Mouse (Mus musculus) heart, embryonic 10.5 days (tissue): ENCODE results near the gene Arpc5. TPM values are rescaled to one million over a fixed set of nuclear protein-coding genes. Genes with fewer than 3 reads are reported as not detected.

Experiments used
- DNase-seq: peaks from one replicate; pipeline ENCODE4 v3.0.0-alpha.2; 2017; ENCODE audit warnings: low spot score
- H3K27ac ChIP-seq: fragments of 300-500 bp; sonication (generic); 2 replicates; pipeline ENCODE4 v1.5.1; 2016; ENCODE audit warnings: mild to moderate bottlenecking
- H3K27me3 ChIP-seq: fragments of 300-500 bp; sonication (generic); 2 replicates; pipeline ENCODE4 v1.6.1; 2016; ENCODE audit warnings: mild to moderate bottlenecking; ENCODE audit not compliant: poor library complexity, insufficient read depth, severe bottlenecking
- H3K36me3 ChIP-seq: fragments of 300-500 bp; sonication (generic); 2 replicates; pipeline ENCODE4 v1.6.1; 2016; ENCODE audit warnings: mild to moderate bottlenecking, moderate library complexity
- H3K4me1 ChIP-seq: fragments of 300-500 bp; sonication (generic); 2 replicates; pipeline ENCODE4 v1.6.1; 2016; ENCODE audit warnings: mild to moderate bottlenecking
- H3K4me3 ChIP-seq: fragments of 300-500 bp; sonication (generic); 2 replicates; pipeline ENCODE4 v1.5.1; 2016; ENCODE audit warnings: mild to moderate bottlenecking, moderate library complexity
- H3K9me3 ChIP-seq: fragments of 300-500 bp; sonication (generic); 2 replicates; pipeline ENCODE4 v1.6.1; 2016; ENCODE audit warnings: mild to moderate bottlenecking, moderate library complexity
- whole genome bisulfite sequencing: fragments of 180-500 bp; shearing (Covaris S2); methylation state at CpG from one replicate; pipeline ENCODE4 v1.1.7; 2016; 5-methylcytosine and 5-hydroxymethylcytosine counted together
- polyA plus RNA-seq: library from polyadenylated mRNA; unstranded; fragments of >200 nt; fragmentation: Nextera tagmentation; extraction: Ambion mirVana; gene quantifications from 2 replicates; pipeline ENCODE4 v1.2.1, GENCODE M21; 2016

Arpc5 gene
- polyA plus RNA-seq: 238 and 256 TPM in 2 replicates

DNA sequence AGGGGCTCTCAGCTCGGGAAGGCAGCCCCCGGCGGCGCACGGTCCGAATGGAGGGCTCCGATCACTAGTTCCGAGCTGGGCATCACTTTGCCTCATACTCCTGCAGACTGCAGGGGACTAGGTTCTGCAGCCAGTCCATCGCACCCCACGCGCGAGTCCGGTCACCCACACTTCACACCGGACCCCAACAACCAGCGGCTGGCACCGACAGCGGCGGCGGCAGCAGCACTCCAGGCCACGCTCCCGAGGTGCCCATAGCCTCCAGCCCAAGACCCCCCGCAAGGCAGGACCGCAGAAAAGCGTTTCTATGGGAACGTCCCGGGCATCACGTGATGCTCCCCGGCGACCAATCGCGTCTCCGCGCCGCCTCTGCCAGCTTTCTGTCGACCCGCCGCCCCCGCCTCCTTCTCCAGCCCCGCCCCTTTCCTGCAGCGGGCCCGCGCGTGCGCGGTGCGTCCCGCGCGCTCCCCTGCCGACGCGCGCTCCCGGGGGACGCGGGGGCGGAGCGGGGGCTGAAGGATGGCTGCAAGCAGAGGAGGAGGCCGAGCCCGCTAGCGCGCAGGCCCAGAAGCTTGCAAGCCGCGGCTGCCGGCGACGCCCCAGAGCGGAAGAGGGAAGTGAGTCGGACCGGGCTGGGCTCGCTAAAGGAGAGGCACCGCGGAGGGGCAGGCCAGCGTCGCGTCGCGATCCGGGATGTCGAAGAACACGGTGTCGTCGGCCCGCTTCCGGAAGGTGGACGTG, at the start of gene Arpc5, which contains the start of gene Rgl1:
Gene Arpc5, plus strand, starts transcription at position 511 of the 741 bp plus-strand sequence.
Gene Rgl1, minus strand, starts transcription at position 320 of the 741 bp plus-strand sequence.
- Histone ChIP-seq H3K27ac (peak within 1 kb of the TSS; percentile 97), H3K27me3 (peaks cover 14% of the 10 kb centered on the region), H3K9me3 (no peaks in the 10 kb centered on the region), H3K4me3 (peak within 1 kb of the TSS; percentile 99), H3K4me1 (peaks cover 10% of the 10 kb centered on the region; the same call in 1 of the 2 replicates), H3K36me3 (peaks cover 22% of the 10 kb centered on the region)
- WGBS: under 1% methylated on average over 84 of the region's 86 CpGs
- peak; percentile 98 for DNase-seq

DNA sequence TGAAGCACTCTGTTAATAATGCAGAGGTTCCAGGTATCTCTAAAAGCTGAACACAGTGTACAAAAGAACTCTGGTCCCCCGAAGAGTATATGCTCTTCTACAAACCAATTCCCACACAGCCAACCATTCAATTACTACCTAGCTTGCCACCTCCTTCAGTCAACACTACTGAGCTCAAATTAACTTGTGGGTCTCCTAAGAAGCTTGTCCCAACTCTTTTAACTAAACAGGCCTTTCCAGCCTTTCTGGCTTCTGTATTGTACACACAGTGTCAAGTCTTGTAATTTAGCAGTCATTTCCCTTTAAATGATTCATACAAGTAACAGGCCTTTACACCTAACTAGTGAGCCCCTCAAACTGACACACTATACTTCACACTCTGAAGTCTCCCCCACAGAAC, 49.0 kb upstream of the Arpc5 start:
- peaks cover 35% of the 10 kb centered on the region for H3K4me1 ChIP-seq
- H3K27me3 ChIP-seq: no peaks in the 10 kb centered on the region
- H3K9me3 ChIP-seq: no peaks in the 10 kb centered on the region
- no peaks in the 10 kb centered on the region for H3K36me3 ChIP-seq
- no peak overlapping the region for H3K27ac ChIP-seq
- DNase-seq: no peak
- 85% methylated on average over 1 of the region's 1 CpGs for WGBS
- no peak overlapping the region for H3K4me3 ChIP-seq

DNA sequence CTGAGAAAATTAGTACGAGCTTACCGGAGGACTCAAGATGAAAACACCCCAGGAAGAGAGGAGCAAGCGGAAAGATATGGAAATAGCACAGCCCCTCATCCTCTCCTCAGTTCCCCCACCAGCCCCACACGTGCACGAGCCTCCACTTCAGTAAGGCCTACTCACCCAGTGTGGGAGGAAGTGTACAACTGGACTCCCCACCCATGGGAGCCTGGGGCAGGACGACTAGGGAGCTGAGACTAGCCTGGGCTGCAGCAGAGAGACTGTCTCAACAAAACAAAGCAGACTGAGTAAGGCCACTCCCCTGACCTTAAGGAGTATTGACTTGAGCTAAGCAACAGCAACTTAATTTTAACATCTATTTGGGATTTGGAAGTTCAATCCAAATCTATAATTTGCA, 48.1 kb upstream of the Arpc5 start:
- no peaks in the 10 kb centered on the region for H3K9me3 ChIP-seq
- WGBS: 41% methylated on average over 6 of the region's 6 CpGs
- peaks cover 35% of the 10 kb centered on the region for H3K4me1 ChIP-seq
- no peaks in the 10 kb centered on the region for H3K36me3 ChIP-seq
- H3K27ac ChIP-seq: peak overlapping the region; percentile 37; the same call in 1 of the 2 replicates
- DNase-seq: no peak
- H3K27me3 ChIP-seq: no peaks in the 10 kb centered on the region
- H3K4me3 ChIP-seq: no peak overlapping the region

DNA sequence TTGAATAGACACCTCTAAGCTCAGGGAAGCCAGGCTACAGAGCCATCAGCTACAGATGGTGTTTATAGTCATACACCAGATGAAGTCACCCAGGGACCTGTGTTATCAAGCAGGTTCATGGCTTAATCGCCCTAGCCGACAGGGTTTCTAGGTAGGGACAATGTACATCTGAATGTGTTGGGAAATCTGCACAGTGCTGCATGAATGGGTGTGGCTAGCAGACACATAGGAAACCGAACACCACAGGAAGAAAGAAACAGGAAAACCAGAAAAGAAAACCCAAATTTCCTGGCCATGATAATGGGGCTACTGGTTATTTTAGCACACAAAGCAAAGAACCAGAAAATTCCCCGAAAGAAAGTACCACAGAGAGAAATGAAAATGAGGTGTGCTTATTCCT, 45.4 kb upstream of the Arpc5 start:
- Histone ChIP-seq H3K36me3 (no peaks in the 10 kb centered on the region), H3K4me1 (peaks cover 43% of the 10 kb centered on the region), H3K27me3 (no peaks in the 10 kb centered on the region), H3K27ac (0 out of 2 replicates have a peak overlapping the region, but pooled peaks have one; percentile 17), H3K4me3 (no peak overlapping the region), H3K9me3 (no peaks in the 10 kb centered on the region)
- no peak for DNase-seq
- 63% methylated on average over 4 of the region's 4 CpGs for WGBS

DNA sequence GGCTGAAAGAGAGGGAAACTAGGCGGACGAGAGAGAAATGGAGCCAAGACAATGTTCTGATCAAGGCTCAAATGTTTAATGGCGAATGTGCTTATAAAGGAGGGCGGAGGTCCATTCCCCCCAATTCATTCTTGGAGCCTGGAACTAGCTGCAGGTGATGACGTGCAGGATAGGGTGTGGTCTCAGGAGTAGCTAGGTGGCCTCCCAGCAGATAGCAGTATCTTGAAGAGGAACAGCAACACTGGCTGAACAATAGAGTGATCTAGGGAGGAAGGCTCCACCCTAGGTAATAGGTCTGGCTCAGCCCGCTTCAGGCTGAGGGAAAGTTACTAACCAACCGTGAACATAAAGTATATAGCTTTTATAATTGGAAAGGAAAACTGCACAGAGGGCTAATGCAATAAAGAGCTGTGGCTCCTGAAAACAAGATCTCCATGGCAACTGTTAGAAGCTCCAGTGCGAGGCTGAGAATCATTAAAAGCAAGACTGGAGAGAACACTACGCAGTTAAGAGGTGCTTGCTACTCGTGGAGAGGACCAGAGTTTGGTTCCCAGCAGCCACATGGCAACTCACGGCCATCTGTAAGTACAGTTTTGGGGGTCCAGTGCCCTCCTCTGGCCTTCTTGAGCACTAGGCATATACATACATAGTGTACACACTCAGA, 44.7 kb upstream of the Arpc5 start:
- H3K27me3 ChIP-seq: no peaks in the 10 kb centered on the region
- WGBS: 80% methylated on average over 11 of the region's 11 CpGs
- H3K4me3 ChIP-seq: no peak overlapping the region
- no peak for DNase-seq
- no peaks in the 10 kb centered on the region for H3K36me3 ChIP-seq
- H3K27ac ChIP-seq: 0 out of 2 replicates have a peak overlapping the region, but pooled peaks have one; percentile 10
- H3K9me3 ChIP-seq: no peaks in the 10 kb centered on the region
- peaks cover 46% of the 10 kb centered on the region for H3K4me1 ChIP-seq

DNA sequence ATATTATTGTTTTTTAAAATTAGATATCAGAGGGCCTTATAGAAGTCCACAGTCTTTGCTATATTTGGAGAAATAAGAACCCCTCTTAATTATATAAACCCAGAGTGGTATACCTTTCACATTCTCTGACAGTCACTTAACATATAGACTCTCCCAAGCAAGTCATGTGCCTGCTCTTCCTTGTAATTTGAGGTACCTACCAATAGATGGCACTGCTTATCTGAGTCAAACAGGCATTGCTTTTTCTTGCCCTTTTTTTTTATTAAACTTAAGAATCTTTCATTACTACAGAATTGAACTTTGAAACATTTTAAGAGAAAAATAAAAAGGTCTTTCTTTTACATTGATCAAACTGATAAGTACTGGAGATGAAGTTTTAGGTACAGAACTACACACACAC, 42.1 kb upstream of the Arpc5 start:
- no peaks in the 10 kb centered on the region for H3K27me3 ChIP-seq
- DNase-seq: no peak
- no peak overlapping the region for H3K27ac ChIP-seq
- H3K4me3 ChIP-seq: no peak overlapping the region
- peaks cover 29% of the 10 kb centered on the region; the same call in 1 of the 2 replicates for H3K4me1 ChIP-seq
- H3K9me3 ChIP-seq: no peaks in the 10 kb centered on the region
- no peaks in the 10 kb centered on the region for H3K36me3 ChIP-seq

DNA sequence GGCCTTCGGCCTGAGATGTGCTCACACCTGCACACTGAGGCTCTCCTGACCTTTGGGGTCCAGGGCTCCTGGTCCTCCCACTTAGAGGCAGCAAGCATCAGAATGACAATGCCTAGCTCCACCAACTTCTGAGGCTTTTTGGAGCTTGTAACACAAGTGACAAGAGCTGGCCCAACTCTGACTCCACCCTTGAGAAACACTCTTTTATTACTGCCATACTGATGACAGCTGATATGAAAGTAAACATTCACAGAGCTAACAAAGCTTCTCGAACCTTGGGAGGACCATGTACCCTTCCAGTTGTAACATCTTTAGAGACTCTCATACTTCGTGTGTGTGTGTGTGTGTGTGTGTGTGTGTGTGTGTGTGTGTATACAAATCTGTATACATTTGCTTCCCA, 40.2 kb upstream of the Arpc5 start:
- H3K4me3 ChIP-seq: no peak overlapping the region
- H3K36me3 ChIP-seq: no peaks in the 10 kb centered on the region
- no peaks in the 10 kb centered on the region for H3K27me3 ChIP-seq
- peaks cover 26% of the 10 kb centered on the region for H3K4me1 ChIP-seq
- H3K27ac ChIP-seq: 0 out of 2 replicates have a peak overlapping the region, but pooled peaks have one; percentile 29
- DNase-seq: no peak
- no peaks in the 10 kb centered on the region for H3K9me3 ChIP-seq
- 68% methylated on average over 3 of the region's 3 CpGs for WGBS

DNA sequence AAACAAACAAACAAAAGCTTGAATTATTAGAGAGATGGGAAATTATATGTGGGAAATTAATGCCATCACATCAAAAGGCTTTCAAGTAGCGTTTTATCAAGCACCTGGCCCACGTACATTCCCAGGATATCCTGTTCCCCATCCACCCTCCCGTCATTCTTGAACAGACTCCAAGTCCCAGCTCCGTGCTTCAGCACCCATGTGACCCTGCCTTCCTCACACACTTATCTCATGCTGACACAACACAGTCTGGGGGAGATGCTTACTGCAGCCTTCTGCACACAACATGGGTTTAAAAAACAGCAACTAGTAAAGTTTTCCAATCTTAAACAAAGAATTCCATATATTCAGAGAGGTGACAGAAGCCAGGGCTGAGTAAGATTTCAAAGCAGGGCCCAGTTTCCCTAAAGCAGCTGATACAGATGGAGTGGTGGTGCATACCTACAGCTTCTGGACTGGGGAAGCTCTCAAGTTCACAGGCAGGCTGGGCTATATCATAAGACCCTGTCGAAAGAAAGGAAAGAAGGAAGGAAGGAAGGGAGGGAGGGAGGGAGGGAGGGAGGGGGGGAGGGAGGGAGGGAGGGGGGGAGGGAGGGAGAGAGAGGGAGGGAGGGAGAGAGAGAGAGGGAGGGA, 38.6 kb upstream of the Arpc5 start:
- WGBS: 22% methylated on average over 4 of the region's 5 CpGs
- Histone ChIP-seq H3K27me3 (no peaks in the 10 kb centered on the region), H3K9me3 (no peaks in the 10 kb centered on the region), H3K4me3 (no peak overlapping the region), H3K27ac (peak overlapping the region; percentile 64; the same call in 1 of the 2 replicates), H3K4me1 (peaks cover 21% of the 10 kb centered on the region), H3K36me3 (no peaks in the 10 kb centered on the region)
- no peak for DNase-seq

DNA sequence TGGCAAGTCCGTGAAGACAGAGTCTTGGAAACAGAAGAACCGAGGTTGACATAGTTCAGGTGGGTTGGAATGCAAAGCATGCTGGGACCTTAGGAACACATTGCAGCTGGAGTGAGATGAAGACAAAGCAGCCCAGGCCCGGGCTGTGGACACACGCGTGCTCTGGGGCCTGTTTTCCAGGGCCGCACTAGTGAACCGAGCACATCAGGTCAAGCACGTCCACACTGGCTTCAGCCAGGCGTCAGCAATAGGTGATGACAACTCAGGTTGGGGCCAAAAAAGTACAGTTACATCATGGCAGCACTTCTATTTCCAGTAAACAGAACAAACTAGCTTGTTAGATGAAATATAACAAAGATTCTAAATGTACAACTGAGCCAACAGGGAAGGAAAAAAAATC, 27.5 kb upstream of the Arpc5 start:
- no peaks in the 10 kb centered on the region for H3K27me3 ChIP-seq
- H3K4me1 ChIP-seq: peaks cover 22% of the 10 kb centered on the region
- H3K27ac ChIP-seq: peak overlapping the region; percentile 70; the same call in 1 of the 2 replicates
- H3K36me3 ChIP-seq: no peaks in the 10 kb centered on the region
- no peak overlapping the region for H3K4me3 ChIP-seq
- no peaks in the 10 kb centered on the region for H3K9me3 ChIP-seq
- 50% methylated on average over 9 of the region's 9 CpGs for WGBS
- peak; percentile 85 for DNase-seq

DNA sequence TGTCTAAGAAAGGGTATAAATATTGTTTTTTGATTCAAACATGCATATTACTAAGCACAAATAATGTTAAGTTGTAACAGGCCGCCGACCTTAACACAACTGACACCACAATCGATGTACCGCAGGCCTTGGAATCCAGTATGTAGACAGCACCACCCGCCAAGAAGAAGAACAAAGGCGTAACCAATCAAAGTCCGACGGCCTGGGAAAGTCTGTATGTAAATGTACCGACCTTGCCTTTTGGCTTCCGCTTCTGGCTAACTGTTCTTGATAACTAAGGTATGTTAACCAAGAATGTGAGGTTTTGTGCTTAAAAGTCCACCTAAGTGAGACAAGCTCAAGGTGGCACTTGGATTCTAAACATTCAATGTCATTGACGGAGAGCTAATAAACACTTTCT, 27.0 kb upstream of the Arpc5 start:
- Histone ChIP-seq H3K4me3 (no peak overlapping the region), H3K36me3 (no peaks in the 10 kb centered on the region), H3K27ac (no peak overlapping the region), H3K9me3 (no peaks in the 10 kb centered on the region), H3K27me3 (no peaks in the 10 kb centered on the region), H3K4me1 (peaks cover 22% of the 10 kb centered on the region)
- WGBS: 87% methylated on average over 11 of the region's 11 CpGs
- no peak for DNase-seq

DNA sequence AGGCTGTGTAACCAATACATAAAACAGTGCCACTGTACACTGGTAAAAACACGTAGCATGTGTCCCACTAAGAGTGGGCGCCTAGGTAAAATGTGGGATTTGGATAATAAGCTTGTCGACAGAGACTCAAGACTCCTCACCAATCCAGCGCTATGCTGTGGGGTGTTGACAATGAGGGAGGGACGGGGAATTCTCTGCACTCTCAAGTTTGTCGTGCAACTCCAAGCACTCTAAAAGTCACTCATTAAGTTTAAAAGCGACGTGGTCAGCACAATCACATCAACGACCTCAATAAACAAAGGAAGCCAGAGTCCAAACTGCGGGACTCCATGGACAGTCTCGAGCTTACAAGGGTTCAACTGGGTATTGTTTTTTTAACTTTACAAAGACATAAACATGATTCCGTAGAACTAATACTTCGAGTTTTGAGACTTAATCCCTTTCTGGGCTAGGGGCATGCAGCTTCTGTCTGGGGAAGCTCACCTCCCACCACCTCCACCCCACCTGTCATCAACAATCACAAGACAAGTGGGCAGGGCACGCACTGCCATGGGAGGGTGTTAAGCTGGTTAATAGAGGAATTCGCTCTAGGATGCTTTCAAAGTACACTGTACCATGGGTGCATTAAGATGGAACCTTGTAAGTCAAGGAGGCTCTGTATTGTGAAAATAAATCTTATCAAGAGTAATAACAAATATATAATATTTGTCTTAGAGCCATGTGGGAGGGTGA, 23.1 kb upstream of the Arpc5 start:
- Histone ChIP-seq H3K4me3 (no peak overlapping the region), H3K27me3 (no peaks in the 10 kb centered on the region), H3K36me3 (no peaks in the 10 kb centered on the region), H3K27ac (peak overlapping the region; percentile 72), H3K9me3 (no peaks in the 10 kb centered on the region), H3K4me1 (peaks cover 18% of the 10 kb centered on the region)
- DNase-seq: no peak
- WGBS: 41% methylated on average over 15 of the region's 15 CpGs

DNA sequence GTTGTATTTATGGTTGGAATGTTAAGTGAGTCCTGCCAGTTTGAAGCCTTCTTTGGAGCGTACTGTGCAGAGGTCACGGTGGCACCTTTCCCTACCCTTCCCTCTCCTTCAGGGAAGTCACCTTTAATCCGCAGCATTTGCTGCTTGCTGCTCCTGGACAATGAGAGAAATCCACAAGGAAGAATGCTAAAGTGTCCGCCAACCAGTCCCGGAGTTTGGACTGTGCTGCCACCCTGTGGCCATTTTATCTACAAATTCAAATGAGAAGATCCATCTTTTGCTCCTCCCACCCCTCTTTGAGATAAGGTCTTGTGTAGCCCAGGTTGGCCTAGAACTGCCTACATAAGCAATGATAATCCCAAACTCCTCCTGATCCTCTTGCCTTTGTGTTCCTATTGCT, 19.9 kb upstream of the Arpc5 start:
- DNase-seq: peak; percentile 82
- no peaks in the 10 kb centered on the region for H3K36me3 ChIP-seq
- H3K9me3 ChIP-seq: no peaks in the 10 kb centered on the region
- H3K27me3 ChIP-seq: no peaks in the 10 kb centered on the region
- 9% methylated on average over 5 of the region's 5 CpGs for WGBS
- peaks cover 15% of the 10 kb centered on the region; the same call in 1 of the 2 replicates for H3K4me1 ChIP-seq
- H3K4me3 ChIP-seq: no peak overlapping the region
- H3K27ac ChIP-seq: no peak overlapping the region
